Mouse (Mus musculus) gastrocnemius, postnatal 14 days (tissue): ENCODE data around the gene Vmn1r65. TPM values are rescaled to one million over a fixed set of nuclear protein-coding genes. Genes with fewer than 3 reads are reported as not detected.
"Not testable (repeated sequence)": the region's sequence is repeated elsewhere in the genome, so short reads cannot be mapped to it uniquely, and the experiment has no call there.

Experiments
- DNase-seq: peaks from one replicate; pipeline ENCODE4 v3.0.0; 2021; ENCODE audit warnings: mixed read lengths
- intact Hi-C: fragments of 180-260 bp; cut with DNase I; formaldehyde crosslinking; loops from one replicate; pipeline ENCODE4 v1.15.1; 2025; ENCODE audit warnings: low total_unique reads
- long read RNA-seq, 2 experiments: library from polyadenylated mRNA; stranded (forward); transcript quantifications; one replicate each; pipeline ENCODE4 v2.0.0; 2021
- total RNA-seq, 2 experiments: library from RNA; stranded (reverse); gene quantifications; 2 replicates each; pipeline ENCODE4 v1.2.3; 2021

Vmn1r65 gene
- total RNA-seq = not detected
- long read RNA-seq, experiment 1 = 0 reads
- long read RNA-seq, experiment 2 = 0 reads

DNA sequence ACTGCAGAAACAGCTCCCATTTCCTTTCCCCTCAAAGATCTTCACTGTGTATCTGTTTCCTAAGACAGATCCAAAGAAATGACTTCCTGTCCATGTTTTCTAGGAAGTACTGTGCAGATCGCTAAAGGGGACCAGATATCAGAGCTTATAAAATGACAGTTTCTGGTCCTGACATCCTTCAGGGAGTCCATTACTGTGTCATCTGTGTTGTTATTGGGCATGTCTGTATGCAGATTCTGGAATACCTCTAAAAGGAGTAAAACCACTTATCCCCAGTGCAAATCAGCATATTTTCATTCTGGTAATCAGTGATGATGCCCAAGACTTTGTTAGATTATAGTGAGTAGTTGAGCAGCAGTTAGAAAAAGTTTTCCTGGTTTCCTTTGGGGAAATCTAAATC, at the start of gene Vmn1r65:
TSS of gene Vmn1r65 (minus strand) at position 101 of the 400 bp plus-strand sequence.
- intact Hi-C loops = no loop called here
- DNase-seq = no peak

DNA sequence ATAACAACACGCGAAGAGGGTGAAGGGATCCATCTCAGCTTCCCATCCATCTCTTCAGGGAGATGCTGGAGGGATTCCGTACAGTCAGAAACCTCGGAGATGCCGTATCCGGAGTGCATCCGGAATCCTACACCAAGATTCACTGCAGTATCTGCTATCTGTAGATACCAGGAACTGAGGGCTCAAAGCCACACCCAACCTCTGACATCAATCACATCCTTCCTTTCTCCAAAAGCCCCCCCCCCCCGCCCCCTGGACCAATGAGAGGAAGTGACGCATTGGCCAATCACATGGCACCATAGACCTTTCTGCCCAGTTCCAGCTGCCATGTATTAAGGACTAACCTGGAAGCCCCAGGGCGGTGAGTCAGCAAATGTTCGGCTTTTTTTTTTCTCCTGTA, 34.1 kb upstream of the Vmn1r65 start, which contains the start of gene Nlrp4c:
TSS of gene Nlrp4c (plus strand) at position 301 of the 400 bp plus-strand sequence.
- DNase-seq = no peak
- intact Hi-C loops = no loop called here

DNA sequence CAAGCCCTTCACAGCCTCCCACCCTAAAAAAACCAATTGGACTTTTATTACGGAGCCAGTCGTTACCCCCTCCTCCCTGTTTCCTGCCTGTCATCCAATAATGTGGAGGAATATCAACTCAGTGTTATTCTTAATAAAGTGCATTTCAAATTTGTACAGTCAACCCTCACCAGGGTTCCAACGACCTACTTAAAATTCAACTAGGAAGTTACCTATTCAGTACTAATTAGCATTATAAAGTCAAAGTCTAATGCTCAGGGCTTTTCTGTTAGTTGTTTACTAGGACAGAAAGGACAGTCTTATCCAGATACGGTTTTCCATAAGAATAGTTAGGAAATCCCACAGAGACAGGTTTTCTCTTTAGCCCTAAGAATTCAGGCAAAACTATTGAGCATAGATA, 28.4 kb downstream of the Vmn1r65 start:
- DNase-seq, intact Hi-C loops: not testable (repeated sequence)

DNA sequence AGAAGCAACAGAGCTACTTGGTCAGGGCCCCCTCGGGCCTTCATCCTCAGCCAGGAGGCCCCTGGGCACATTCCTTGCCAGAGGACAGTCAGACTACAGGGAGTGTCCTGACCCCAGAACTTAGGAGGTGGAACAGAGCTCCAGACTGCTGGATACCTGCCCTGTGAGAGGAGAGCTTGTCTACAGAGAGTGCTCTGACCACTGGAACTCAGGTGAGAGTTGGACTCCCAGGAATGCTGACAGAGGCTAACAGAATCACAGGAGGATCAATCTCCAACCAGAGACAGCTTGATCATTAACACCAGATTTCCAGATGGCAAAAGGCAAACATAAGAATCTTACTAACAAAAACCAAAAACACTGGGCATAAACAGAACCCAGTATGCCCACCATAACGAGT, 38.3 kb downstream of the Vmn1r65 start:
- intact Hi-C loops, DNase-seq: not testable (repeated sequence)

Other genes with a start within 250 kb of the Vmn1r65 start
- not detected for gene Vmn1r63, start 205.6 kb downstream of the Vmn1r65 start, total RNA-seq
- gene Vmn1r64, start 126.5 kb downstream of the Vmn1r65 start, total RNA-seq = not detected
- not detected for gene Nlrp4c, start 34.2 kb upstream of the Vmn1r65 start, total RNA-seq
- gene Zfp787, start 145.0 kb upstream of the Vmn1r65 start, total RNA-seq = 10 to 100 TPM; 32.0 to 32.6 TPM
- gene Zfp444, start 161.2 kb upstream of the Vmn1r65 start, total RNA-seq = 1 to 10 TPM; 6.0 to 6.1 TPM
- gene Galp, start 186.1 kb upstream of the Vmn1r65 start, total RNA-seq = not detected
- not detected for gene Zscan5b, start 211.3 kb upstream of the Vmn1r65 start, total RNA-seq
- not detected for gene Epp13, start 241.7 kb upstream of the Vmn1r65 start, total RNA-seq